Mouse (Mus musculus): ENCODE data around the gene Babam1.
"Not testable (repeated sequence)": the region's sequence is repeated elsewhere in the genome, so short reads cannot be mapped to it uniquely, and the experiment has no call there.

Babam1 gene

GRCm38 (mm10) chr8:71405401-71406098, 8.9 kb downstream of the Babam1 start, which contains the start of gene Ankle1:
Gene Ankle1 (plus strand): TSS chr8:71406010.
- peak; percentile 96 for DNase-seq (ENCODE audit: extremely low spot score, low spot score)

DNA sequence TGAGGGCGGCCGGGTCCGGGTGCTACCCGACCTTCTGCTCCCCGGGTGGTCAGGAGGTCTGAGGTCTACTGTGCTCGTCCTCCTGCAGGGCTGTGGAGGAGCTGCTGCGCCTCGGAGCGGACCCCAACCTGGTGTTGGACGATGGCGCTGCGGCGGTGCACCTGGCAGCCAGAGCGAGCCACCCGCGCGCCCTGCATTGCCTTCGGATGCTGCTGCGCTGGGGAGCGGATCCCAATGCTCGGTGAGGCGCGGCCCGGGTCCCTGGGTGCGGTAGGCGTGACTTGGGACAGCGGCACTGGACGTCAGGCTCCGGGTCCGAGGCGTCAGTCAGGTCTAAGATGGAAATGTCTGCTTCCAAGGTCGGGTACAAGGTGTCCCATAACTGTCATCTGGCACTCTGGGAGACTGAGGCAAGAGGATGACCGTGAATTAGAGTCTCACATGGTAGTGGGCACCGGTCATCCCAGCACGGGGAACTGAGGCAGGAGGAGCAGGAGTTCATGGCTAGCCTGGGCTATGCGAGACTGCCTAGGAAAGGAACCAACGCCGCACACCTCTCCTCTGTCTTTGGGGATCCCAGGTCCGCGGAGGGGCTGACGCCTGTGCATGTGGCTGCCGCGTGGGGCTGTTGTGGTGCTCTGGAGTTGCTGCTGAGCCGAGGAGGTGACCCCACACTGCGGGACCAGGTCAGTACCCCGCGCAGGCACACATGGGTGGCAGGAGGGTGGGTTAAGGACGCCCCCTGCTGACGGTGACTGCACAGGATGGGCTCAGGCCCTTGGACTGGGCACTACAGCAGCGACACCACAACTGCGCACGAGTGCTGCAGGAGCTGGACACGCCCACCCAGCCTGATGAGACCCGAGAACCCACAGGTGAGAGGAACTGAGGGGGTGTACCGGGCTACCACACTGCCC, 9.7 kb downstream of the Babam1 start:
- peak; percentile 84 for DNase-seq (ENCODE audit: extremely low spot score, low spot score)

GRCm38 (mm10) chr8:71407441-71407840, 10.8 kb downstream of the Babam1 start:
- DNase-seq (ENCODE audit: extremely low spot score, low spot score): peak; percentile 10

- DNase-seq (ENCODE audit: extremely low spot score, low spot score): peak; percentile 6
Observed at GRCm38 (mm10) chr8:71408231-71408630, 11.6 kb downstream of the Babam1 start.

GRCm38 (mm10) chr8:71411535-71412273, 15.0 kb downstream of the Babam1 start:
- peak; percentile 17 for DNase-seq (ENCODE audit: extremely low spot score, low spot score)

GRCm38 (mm10) chr8:71422121-71422520, 25.5 kb downstream of the Babam1 start:
- DNase-seq (ENCODE audit: extremely low spot score, low spot score): no peak

DNA sequence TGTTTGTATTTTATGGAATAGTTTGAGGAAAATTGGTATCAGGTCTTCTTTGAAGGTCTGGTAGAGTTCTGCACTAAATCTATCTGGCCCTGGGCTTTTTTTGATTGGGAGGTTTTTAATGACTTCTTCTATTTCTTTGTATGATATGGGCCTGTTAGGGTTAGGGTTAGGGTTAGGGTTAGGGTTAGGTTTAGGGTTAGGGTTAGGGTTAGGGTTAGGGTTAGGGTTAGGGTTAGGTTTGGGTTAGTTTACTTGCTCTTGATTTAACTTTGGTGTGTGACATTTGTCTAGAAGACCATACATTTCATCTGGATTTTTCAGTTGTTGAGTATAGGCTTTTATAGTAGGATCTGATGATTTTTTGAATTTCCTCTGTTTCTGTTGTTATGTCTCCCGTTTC, 36.3 kb downstream of the Babam1 start:
- DNase-seq (ENCODE audit: extremely low spot score, low spot score): not testable (repeated sequence)

DNA sequence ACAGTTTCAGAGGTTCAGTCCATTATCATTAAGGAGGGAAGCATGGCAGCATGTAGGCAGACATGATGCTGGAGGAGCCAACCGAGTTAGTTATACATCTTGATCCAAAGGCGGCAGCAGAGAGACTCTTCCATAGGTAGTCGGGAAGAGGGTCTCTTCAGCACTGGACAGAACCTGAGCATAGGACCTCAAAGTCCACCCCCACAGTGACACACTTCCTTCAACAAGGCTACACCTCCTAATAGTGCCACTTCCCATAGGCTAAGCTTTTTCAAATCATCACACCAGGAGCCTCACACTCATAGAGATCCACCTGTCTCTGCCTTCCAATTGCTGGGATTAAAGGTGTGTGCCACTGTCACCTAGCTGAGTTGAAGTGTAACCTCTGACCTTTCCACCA, 40.4 kb downstream of the Babam1 start:
- DNase-seq (ENCODE audit: extremely low spot score, low spot score): no peak

DNA sequence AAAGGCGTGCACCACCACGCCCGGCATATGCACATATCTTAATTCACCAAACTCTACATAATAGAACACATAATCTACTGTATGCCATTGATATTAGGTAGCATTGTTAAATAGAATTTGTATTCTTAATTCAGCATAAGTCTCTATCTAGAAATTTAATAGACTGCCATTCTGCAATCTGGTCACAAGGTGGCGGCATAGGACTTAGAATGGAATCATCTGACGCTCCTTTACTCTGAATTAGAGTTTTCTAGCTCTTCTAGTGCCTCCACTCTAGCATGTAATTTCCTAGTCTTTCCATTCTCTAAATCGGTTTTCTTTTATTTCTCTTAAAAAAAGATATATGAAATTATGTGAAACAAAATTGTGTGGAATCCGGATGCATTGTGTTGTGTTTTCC, 44.7 kb downstream of the Babam1 start:
- peak; percentile 41 for DNase-seq (ENCODE audit: extremely low spot score, low spot score)

GRCm38 (mm10) chr8:71445096-71445495, 48.4 kb downstream of the Babam1 start:
- no peak for DNase-seq (ENCODE audit: extremely low spot score, low spot score)

DNA sequence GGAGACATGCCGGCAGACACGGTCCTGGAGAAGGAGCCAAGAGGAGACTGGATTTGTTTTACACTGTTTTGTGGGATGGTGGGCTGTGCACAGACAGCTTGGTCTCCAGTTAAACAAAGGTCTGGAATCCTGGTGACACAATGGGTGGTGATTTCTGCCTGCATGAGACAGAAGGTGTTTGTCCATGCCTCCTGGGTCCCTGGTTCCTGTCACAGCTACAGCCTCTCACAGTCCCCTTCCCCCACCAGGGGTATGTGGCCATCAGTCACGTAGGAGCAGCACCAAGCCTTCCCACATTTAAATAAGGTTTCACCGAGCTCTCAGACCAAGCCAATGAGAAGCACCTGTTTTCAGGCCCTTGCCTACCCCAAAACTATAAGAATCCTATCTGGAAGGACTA, 54.7 kb downstream of the Babam1 start:
- no peak for DNase-seq (ENCODE audit: extremely low spot score, low spot score)

- DNase-seq (ENCODE audit: extremely low spot score, low spot score): no peak
Observed at GRCm38 (mm10) chr8:71451777-71452176, 55.1 kb downstream of the Babam1 start.

DNA sequence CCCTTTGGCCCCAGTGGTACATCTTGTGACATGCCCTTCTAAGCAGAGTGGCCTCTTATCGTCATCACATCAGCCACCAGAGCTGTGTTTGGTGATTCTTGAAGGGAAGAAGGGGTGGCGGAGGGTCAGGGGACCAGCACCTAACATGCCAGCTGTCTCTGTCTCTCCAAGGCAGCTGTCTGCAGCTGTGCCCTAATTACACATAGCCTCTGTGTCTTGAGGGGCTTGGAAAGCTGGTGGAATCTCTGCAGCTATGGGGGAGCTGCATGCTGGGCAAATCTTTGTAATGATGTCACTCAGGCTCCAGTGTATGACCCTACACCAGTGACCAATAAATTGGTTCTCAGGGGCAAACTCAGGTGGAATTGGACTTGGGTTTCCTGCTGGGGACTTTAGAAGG, 56.0 kb downstream of the Babam1 start:
- no peak for DNase-seq (ENCODE audit: extremely low spot score, low spot score)

Data from neural tube, embryonic 10.5 days (tissue).